Mouse (Mus musculus): ENCODE measurements around the gene Olfr325.
"Not testable (repeated sequence)": the region's sequence is repeated elsewhere in the genome, so short reads cannot be mapped to it uniquely, and the experiment has no call there.

Gene Olfr325

GRCm38 (mm10) chr11:58577430-58577829 is at the start of gene Olfr325:
TSS of gene Olfr325 (plus strand) at chr11:58577730.
- in situ Hi-C loops (cut with MboI; ENCODE audit: low pct_unique_long_range_greater_than_20kb in 1 of 2, low sequenced_read_pairs in 2 of 2, unreplicated experiment in 1 of 2), result no loop called here

GRCm38 (mm10) chr11:58534736-58535135 is 42.8 kb upstream of the Olfr325 start, which contains the start of gene Olfr330:
TSS of gene Olfr330 (minus strand) at chr11:58534836.
- in situ Hi-C loops (cut with MboI; ENCODE audit: low pct_unique_long_range_greater_than_20kb in 1 of 2, low sequenced_read_pairs in 2 of 2, unreplicated experiment in 1 of 2), result not testable (repeated sequence)

DNA sequence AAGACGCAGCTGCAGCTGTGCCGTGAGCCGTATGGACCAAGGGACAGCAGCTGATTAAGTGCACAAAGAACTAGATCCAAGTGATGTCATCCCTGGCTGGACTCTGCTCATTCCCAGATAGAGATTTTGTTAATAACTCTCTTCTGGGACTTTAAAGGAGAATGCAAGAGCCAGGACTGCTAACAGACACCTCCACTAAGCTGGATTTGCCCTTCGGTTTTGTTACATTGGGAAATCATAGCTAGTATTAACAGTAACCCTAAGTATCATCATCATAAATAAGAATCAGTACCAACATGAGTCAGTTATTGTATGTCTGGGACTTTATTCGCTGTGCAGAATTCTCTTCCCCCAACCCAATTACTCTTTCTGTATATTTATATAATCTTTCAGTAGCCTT is 31.2 kb upstream of the Olfr325 start, which contains the start of gene Olfr329-ps:
Gene Olfr329-ps, minus strand, starts transcription at position 101 of the 400 bp plus-strand sequence.
- in situ Hi-C loops (cut with MboI; ENCODE audit: low pct_unique_long_range_greater_than_20kb in 1 of 2, low sequenced_read_pairs in 2 of 2, unreplicated experiment in 1 of 2), result no loop called here

DNA sequence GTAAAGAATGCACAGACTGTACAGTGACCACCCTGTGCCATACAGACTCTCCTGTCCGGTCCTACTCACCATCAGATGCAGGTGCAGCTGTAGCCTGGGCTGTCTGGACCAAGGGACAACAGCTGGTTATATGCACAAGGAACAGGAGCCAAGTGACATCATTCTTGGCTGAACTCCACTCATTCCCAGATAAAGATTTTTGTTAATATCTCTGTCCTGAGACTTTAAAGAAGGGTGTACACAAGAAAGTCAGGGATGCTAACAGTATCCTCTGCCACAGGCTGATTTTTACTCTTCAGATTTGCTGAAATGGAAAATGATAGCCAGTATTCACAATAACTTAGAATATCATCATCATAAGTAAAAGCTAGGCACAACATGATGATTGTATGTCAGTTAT is 22.0 kb upstream of the Olfr325 start, which contains the start of gene Olfr328:
Gene Olfr328, minus strand, starts transcription at position 101 of the 400 bp plus-strand sequence.
- in situ Hi-C loops (cut with MboI; ENCODE audit: low pct_unique_long_range_greater_than_20kb in 1 of 2, low sequenced_read_pairs in 2 of 2, unreplicated experiment in 1 of 2), result no loop called here

DNA sequence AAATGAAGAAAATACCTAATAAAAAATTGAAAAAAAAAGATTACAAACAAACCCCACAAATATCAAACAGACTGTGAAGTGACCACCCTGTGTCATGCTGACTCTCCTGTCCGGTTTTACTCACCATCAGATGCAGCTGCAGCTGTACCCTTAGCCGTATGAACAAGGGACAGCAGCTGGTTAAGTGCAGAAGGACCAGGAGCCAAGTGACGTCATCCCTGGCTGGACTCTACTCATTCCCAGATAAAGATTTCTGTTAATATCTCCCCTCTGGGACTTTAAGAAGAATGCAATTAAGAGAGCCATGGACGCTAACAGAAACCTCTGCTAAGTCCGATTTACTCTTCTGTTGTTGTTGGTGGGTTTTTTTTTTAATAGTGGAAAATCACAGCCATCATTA is 7.1 kb upstream of the Olfr325 start, which contains the start of gene Olfr224:
Gene Olfr224, minus strand, starts transcription at position 149 of the 400 bp plus-strand sequence.
- in situ Hi-C loops (cut with MboI; ENCODE audit: low pct_unique_long_range_greater_than_20kb in 1 of 2, low sequenced_read_pairs in 2 of 2, unreplicated experiment in 1 of 2), result no loop called here

DNA sequence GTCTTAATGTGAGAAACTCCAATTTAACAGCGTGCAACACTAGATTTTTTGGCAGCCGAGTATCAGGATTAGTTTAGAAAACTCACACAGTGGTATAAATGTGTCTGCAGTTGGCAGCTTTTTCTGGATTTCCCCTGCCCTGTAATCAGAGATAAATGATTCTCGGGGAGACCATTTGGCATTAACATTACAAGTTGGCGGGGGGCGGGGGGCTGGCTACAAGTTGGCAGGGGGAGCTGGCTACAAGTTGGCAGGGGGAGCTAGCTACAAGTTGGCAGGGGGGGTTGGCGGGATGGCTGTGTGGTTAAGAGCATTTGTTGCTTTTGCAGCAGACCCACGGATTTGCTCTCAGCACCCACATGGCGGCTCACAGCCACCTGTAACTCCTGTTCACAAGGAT is 1.1 kb downstream of the Olfr325 start:
- in situ Hi-C loops (cut with MboI; ENCODE audit: low pct_unique_long_range_greater_than_20kb in 1 of 2, low sequenced_read_pairs in 2 of 2, unreplicated experiment in 1 of 2), result no loop called here

DNA sequence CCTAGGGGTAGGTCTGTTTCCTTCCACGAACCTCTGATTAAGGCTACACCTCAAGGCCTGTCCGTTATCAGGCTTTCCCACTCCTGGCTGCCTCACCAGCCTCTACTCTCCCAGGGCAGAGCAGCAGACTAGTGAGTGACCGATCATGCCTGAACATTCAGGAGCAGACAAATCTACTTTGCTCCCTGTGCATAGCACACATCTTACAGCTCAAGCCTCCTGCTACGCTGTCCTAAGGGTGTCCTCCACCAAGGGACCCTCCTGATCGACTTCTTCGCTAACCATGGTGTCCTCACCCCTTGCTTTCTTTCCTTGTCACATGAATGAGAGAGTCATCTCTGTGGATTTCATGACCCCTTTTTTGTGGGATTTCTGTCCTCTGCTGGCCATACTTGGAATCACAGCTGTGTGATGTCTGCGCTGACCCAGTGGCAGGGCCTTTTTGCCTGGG is 10.4 kb downstream of the Olfr325 start:
- in situ Hi-C loops (cut with MboI; ENCODE audit: low pct_unique_long_range_greater_than_20kb in 1 of 2, low sequenced_read_pairs in 2 of 2, unreplicated experiment in 1 of 2), result no loop called here

- in situ Hi-C loops (cut with MboI; ENCODE audit: low pct_unique_long_range_greater_than_20kb in 1 of 2, low sequenced_read_pairs in 2 of 2, unreplicated experiment in 1 of 2), result no loop called here
These were observed 11.2 kb downstream of the Olfr325 start for GRCm38 (mm10) chr11:58588620-58589250.

GRCm38 (mm10) chr11:58594814-58595213 is 17.3 kb downstream of the Olfr325 start, which contains the start of gene Olfr324:
TSS of gene Olfr324 (plus strand) at chr11:58595114.
- in situ Hi-C loops (cut with MboI; ENCODE audit: low pct_unique_long_range_greater_than_20kb in 1 of 2, low sequenced_read_pairs in 2 of 2, unreplicated experiment in 1 of 2), result no loop called here

GRCm38 (mm10) chr11:58597837-58598236 is 20.3 kb downstream of the Olfr325 start:
- in situ Hi-C loops (cut with MboI; ENCODE audit: low pct_unique_long_range_greater_than_20kb in 1 of 2, low sequenced_read_pairs in 2 of 2, unreplicated experiment in 1 of 2), result no loop called here

GRCm38 (mm10) chr11:58602062-58602461 is 24.5 kb downstream of the Olfr325 start:
- in situ Hi-C loops (cut with MboI; ENCODE audit: low pct_unique_long_range_greater_than_20kb in 1 of 2, low sequenced_read_pairs in 2 of 2, unreplicated experiment in 1 of 2), result no loop called here

- in situ Hi-C loops (cut with MboI; ENCODE audit: low pct_unique_long_range_greater_than_20kb in 1 of 2, low sequenced_read_pairs in 2 of 2, unreplicated experiment in 1 of 2), result no loop called here
These were observed 25.4 kb downstream of the Olfr325 start for GRCm38 (mm10) chr11:58602800-58603560.

DNA sequence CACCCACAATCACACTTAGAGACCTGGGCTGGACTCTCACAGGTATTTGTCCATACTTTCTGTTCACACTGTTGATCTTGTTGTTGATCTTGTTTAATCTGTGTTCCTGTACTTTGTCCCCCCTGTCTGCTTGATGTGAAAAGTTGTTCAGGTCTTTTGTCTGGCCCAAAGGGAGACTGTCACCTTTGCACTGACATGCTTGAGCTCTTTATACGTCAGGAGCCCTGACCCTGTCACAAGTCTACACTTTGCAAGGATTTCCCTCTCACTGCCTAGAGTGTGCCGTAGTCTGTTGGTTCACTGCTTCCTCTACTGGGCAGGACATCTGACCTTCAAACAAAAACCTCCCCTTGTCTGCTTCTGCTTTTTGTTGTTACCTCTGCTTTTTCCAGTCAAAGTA is 27.2 kb downstream of the Olfr325 start:
- in situ Hi-C loops (cut with MboI; ENCODE audit: low pct_unique_long_range_greater_than_20kb in 1 of 2, low sequenced_read_pairs in 2 of 2, unreplicated experiment in 1 of 2), result no loop called here

DNA sequence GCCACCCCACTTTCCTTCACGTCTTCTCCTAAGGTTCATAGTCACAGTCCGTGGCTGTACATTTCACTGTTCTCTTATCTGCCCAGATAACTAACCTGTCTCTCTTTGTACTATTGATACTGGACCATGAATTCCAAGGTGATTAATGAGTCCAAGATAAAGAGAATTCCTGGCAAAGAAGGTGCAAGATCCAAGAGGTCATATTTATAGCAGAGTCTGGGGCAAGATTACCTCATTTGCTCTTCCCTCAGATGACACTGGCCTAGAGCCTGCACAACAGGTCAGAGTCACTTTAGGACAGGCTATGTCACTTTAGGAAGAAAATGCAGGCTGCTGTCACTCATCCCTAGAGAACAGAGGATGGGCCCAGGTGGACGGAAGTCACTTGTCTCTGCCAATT is 27.7 kb downstream of the Olfr325 start:
- in situ Hi-C loops (cut with MboI; ENCODE audit: low pct_unique_long_range_greater_than_20kb in 1 of 2, low sequenced_read_pairs in 2 of 2, unreplicated experiment in 1 of 2), result no loop called here

DNA sequence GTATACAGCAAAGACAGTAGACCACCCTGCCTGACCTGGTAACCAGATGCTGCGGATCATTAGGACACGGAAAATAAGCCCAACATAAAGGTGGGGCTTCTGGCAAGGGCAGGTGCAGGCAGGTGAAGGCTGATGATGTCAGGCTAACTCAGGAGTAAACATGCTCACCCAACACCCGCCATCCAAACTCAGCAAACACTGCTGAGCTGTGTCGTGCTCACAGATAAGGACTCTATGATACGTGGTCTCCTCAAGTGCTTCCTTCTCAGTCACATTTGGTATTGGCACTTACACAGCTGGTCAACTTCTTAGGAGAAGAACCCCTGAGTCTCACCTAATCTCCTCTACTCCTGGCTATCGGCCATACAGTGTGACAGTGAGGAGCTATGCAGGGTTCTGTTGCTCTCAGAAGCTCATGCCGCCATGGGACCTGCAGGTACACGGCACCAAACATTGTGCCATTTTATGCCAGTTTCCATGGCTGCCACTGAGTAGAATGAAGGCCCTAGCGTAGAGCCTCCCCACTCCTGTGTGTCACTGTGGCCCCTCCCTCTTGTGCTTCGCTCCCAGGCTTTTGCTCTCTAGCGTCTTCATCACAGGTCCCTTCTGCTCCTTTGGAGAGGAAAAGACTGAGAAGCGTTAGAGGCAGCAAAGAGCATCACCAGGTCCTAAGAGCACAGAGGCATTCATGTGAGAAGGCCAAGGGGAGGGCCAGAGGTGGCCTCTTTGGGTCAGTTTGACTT is 28.8 kb downstream of the Olfr325 start:
- in situ Hi-C loops (cut with MboI; ENCODE audit: low pct_unique_long_range_greater_than_20kb in 1 of 2, low sequenced_read_pairs in 2 of 2, unreplicated experiment in 1 of 2), result no loop called here

DNA sequence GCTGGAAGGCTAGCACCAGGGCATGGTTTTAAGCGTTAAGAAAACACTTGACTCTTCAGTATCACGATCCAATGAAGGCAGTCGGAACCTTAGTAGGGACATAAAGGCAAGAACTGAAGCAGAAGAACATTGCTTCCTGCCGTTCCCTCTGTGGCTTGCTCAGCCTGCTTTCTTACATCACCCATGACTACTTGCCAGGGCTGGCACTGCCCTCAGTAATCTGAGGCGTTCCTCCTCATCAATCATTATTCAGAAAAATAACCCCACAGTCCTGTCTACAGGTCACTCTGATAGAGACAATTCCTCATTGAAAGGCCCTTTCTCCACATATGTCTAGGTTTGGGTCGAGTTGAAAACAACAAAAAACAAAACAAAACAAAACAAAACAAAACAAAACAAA is 29.5 kb downstream of the Olfr325 start:
- in situ Hi-C loops (cut with MboI; ENCODE audit: low pct_unique_long_range_greater_than_20kb in 1 of 2, low sequenced_read_pairs in 2 of 2, unreplicated experiment in 1 of 2), result no loop called here

DNA sequence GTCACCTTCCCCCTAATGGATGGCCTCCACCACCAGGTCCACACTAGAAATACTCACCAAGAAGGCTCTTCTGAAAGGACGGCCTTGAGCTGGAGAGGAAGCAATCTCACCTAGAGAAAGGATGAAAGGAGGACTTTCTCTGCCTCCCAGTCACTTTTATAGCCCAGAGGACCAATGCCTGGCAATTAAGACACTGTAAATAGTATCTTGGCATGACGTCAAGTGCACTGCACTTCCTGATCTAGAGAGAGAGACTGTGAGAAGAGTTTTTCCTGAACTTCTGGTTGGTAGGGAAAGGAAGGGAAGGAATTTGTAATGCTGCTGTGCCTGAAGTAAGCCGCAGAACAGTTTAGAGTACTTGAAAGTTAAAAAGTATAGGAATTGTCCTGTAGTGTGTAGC is 35.8 kb downstream of the Olfr325 start:
- in situ Hi-C loops (cut with MboI; ENCODE audit: low pct_unique_long_range_greater_than_20kb in 1 of 2, low sequenced_read_pairs in 2 of 2, unreplicated experiment in 1 of 2), result no loop called here

- in situ Hi-C loops (cut with MboI; ENCODE audit: low pct_unique_long_range_greater_than_20kb in 1 of 2, low sequenced_read_pairs in 2 of 2, unreplicated experiment in 1 of 2), result no loop called here
These were observed 37.0 kb downstream of the Olfr325 start for GRCm38 (mm10) chr11:58614526-58614925.

GRCm38 (mm10) chr11:58615975-58616374 is 38.4 kb downstream of the Olfr325 start, which contains the start of gene 2210407C18Rik:
TSS of gene 2210407C18Rik (minus strand) at chr11:58616075.
- in situ Hi-C loops (cut with MboI; ENCODE audit: low pct_unique_long_range_greater_than_20kb in 1 of 2, low sequenced_read_pairs in 2 of 2, unreplicated experiment in 1 of 2), result no loop called here

Data from mouse embryonic stem cell (cell line).